Mouse (Mus musculus): ENCODE measurements around the gene U90926. TPM values are rescaled to one million over a fixed set of nuclear protein-coding genes. Genes with fewer than 3 reads are reported as not detected.
"Not testable (repeated sequence)": the region's sequence is repeated elsewhere in the genome, so short reads cannot be mapped to it uniquely, and the experiment has no call there.

U90926 gene
- polyA plus RNA-seq, 1 experiment from 2014 or later = not detected

- WGBS = 80% methylated on average over 4 of the region's 4 CpGs
These were observed 3.0 kb downstream of the U90926 start for GRCm38 (mm10) chr5:92212231-92212630.

GRCm38 (mm10) chr5:92210205-92210604 lies 5.0 kb downstream of the U90926 start:
- Histone ChIP-seq H3K9me3 (no peaks in the 10 kb centered on the region), H3K9ac (no peak overlapping the region), H3K4me1 (no peaks in the 10 kb centered on the region), H3K27ac (no peak overlapping the region), H3K4me3 (no peak overlapping the region), H3K4me2 (no peak overlapping the region), H3K27me3 (no peaks in the 10 kb centered on the region), H3K36me3 (no peaks in the 10 kb centered on the region; the same call in 1 of the 2 replicates)
- WGBS = 62% methylated on average over 8 of the region's 8 CpGs
- no peak for ATAC-seq (ENCODE audit: borderline replicate concordance, extremely low read depth, low FRiP score, low TSS enrichment)

More at GRCm38 (mm10) chr5:92212231-92212630, 3.0 kb downstream of the U90926 start:
- Histone ChIP-seq H3K36me3 (no peaks in the 10 kb centered on the region), H3K4me3 (no peak overlapping the region), H3K4me2 (no peak overlapping the region), H3K27ac (no peak overlapping the region), H3K9me3 (no peaks in the 10 kb centered on the region), H3K9ac (no peak overlapping the region), H3K27me3 (no peaks in the 10 kb centered on the region), H3K4me1 (no peaks in the 10 kb centered on the region)
- no peak for ATAC-seq (ENCODE audit: borderline replicate concordance, extremely low read depth, low FRiP score, low TSS enrichment)

GRCm38 (mm10) chr5:92206121-92206520 lies 9.1 kb downstream of the U90926 start:
- Histone ChIP-seq H3K4me3 (no peak overlapping the region), H3K9ac (no peak overlapping the region), H3K9me3 (no peaks in the 10 kb centered on the region), H3K27me3 (no peaks in the 10 kb centered on the region), H3K4me2 (no peak overlapping the region), H3K27ac (no peak overlapping the region), H3K4me1 (no peaks in the 10 kb centered on the region), H3K36me3 (peaks cover 17% of the 10 kb centered on the region)
- 90% methylated on average over 6 of the region's 6 CpGs for WGBS
- no peak for ATAC-seq (ENCODE audit: borderline replicate concordance, extremely low read depth, low FRiP score, low TSS enrichment)

GRCm38 (mm10) chr5:92205706-92206105 lies 9.5 kb downstream of the U90926 start:
- no peak for ATAC-seq (ENCODE audit: borderline replicate concordance, extremely low read depth, low FRiP score, low TSS enrichment)

GRCm38 (mm10) chr5:92205184-92205583 lies 10.0 kb downstream of the U90926 start:
- H3K4me2 ChIP-seq = no peak overlapping the region
- H3K4me3 ChIP-seq = no peak overlapping the region
- H3K4me1 ChIP-seq = no peaks in the 10 kb centered on the region
- no peaks in the 10 kb centered on the region for H3K27me3 ChIP-seq
- ATAC-seq (ENCODE audit: borderline replicate concordance, extremely low read depth, low FRiP score, low TSS enrichment) = no peak
- H3K9ac ChIP-seq = no peak overlapping the region
- peaks cover 24% of the 10 kb centered on the region for H3K36me3 ChIP-seq
- no peaks in the 10 kb centered on the region for H3K9me3 ChIP-seq
- 79% methylated on average over 7 of the region's 7 CpGs for WGBS
- no peak overlapping the region for H3K27ac ChIP-seq

More at GRCm38 (mm10) chr5:92205706-92206105, 9.5 kb downstream of the U90926 start:
- Histone ChIP-seq H3K4me2 (no peak overlapping the region), H3K9me3 (no peaks in the 10 kb centered on the region), H3K9ac (no peak overlapping the region), H3K27me3 (no peaks in the 10 kb centered on the region), H3K27ac (no peak overlapping the region), H3K4me3 (no peak overlapping the region), H3K36me3 (peaks cover 21% of the 10 kb centered on the region), H3K4me1 (no peaks in the 10 kb centered on the region)
- 86% methylated on average over 5 of the region's 5 CpGs for WGBS

GRCm38 (mm10) chr5:92204162-92205036 lies 10.8 kb downstream of the U90926 start:
- H3K27ac ChIP-seq = no peak overlapping the region
- H3K4me3 ChIP-seq = no peak overlapping the region
- ATAC-seq (ENCODE audit: borderline replicate concordance, extremely low read depth, low FRiP score, low TSS enrichment) = no peak
- no peaks in the 10 kb centered on the region for H3K9me3 ChIP-seq
- no peaks in the 10 kb centered on the region for H3K27me3 ChIP-seq
- H3K4me2 ChIP-seq = no peak overlapping the region
- no peak overlapping the region for H3K9ac ChIP-seq
- peaks cover 32% of the 10 kb centered on the region for H3K36me3 ChIP-seq
- 63% methylated on average over 6 of the region's 6 CpGs for WGBS
- no peaks in the 10 kb centered on the region for H3K4me1 ChIP-seq

GRCm38 (mm10) chr5:92198266-92198665 lies 16.9 kb downstream of the U90926 start:
- H3K9ac ChIP-seq = no peak overlapping the region
- H3K36me3 ChIP-seq = peaks cover 70% of the 10 kb centered on the region
- H3K4me1 ChIP-seq = no peaks in the 10 kb centered on the region
- ATAC-seq (ENCODE audit: borderline replicate concordance, extremely low read depth, low FRiP score, low TSS enrichment) = no peak
- H3K4me3 ChIP-seq = no peak overlapping the region
- H3K9me3 ChIP-seq = no peaks in the 10 kb centered on the region
- no peak overlapping the region for H3K4me2 ChIP-seq
- H3K27me3 ChIP-seq = no peaks in the 10 kb centered on the region
- H3K27ac ChIP-seq = no peak overlapping the region
- 77% methylated on average over 8 of the region's 8 CpGs for WGBS

GRCm38 (mm10) chr5:92196895-92197811 lies 18.1 kb downstream of the U90926 start:
- Histone ChIP-seq H3K4me2 (no peak overlapping the region), H3K9me3 (no peaks in the 10 kb centered on the region), H3K4me3 (no peak overlapping the region), H3K9ac (no peak overlapping the region), H3K27me3 (no peaks in the 10 kb centered on the region), H3K4me1 (no peaks in the 10 kb centered on the region), H3K36me3 (peaks cover 77% of the 10 kb centered on the region), H3K27ac (no peak overlapping the region)
- ATAC-seq (ENCODE audit: borderline replicate concordance, extremely low read depth, low FRiP score, low TSS enrichment) = no peak
- 86% methylated on average over 15 of the region's 15 CpGs for WGBS

GRCm38 (mm10) chr5:92195716-92196115 lies 19.5 kb downstream of the U90926 start:
- not testable (repeated sequence) for H3K9me3 ChIP-seq; H3K4me3 ChIP-seq; H3K4me2 ChIP-seq; H3K27me3 ChIP-seq; H3K27ac ChIP-seq; ATAC-seq (ENCODE audit: borderline replicate concordance, extremely low read depth, low FRiP score, low TSS enrichment); H3K9ac ChIP-seq; H3K4me1 ChIP-seq
- peaks cover 66% of the 10 kb centered on the region for H3K36me3 ChIP-seq
- WGBS = 58% methylated on average over 2 of the region's 2 CpGs

- no peak overlapping the region for H3K27ac ChIP-seq
- no peaks in the 10 kb centered on the region for H3K9me3 ChIP-seq
- H3K4me3 ChIP-seq = no peak overlapping the region
- H3K9ac ChIP-seq = no peak overlapping the region
- no peak overlapping the region for H3K4me2 ChIP-seq
- 92% methylated on average over 7 of the region's 7 CpGs for WGBS
- no peak for ATAC-seq (ENCODE audit: borderline replicate concordance, extremely low read depth, low FRiP score, low TSS enrichment)
- no peaks in the 10 kb centered on the region for H3K27me3 ChIP-seq
- peaks cover 61% of the 10 kb centered on the region for H3K36me3 ChIP-seq
- no peaks in the 10 kb centered on the region for H3K4me1 ChIP-seq
These were observed 26.2 kb downstream of the U90926 start for GRCm38 (mm10) chr5:92188881-92189483.

GRCm38 (mm10) chr5:92183071-92183830 lies 32.0 kb downstream of the U90926 start:
- H3K4me2 ChIP-seq = no peak overlapping the region
- H3K9ac ChIP-seq = no peak overlapping the region
- H3K36me3 ChIP-seq = peaks cover 55% of the 10 kb centered on the region
- no peaks in the 10 kb centered on the region for H3K9me3 ChIP-seq
- no peak for ATAC-seq (ENCODE audit: borderline replicate concordance, extremely low read depth, low FRiP score, low TSS enrichment)
- H3K4me3 ChIP-seq = no peak overlapping the region
- WGBS = 71% methylated on average over 8 of the region's 8 CpGs
- H3K4me1 ChIP-seq = no peaks in the 10 kb centered on the region
- no peak overlapping the region for H3K27ac ChIP-seq
- H3K27me3 ChIP-seq = no peaks in the 10 kb centered on the region

Measured in lung, embryonic 15.5 days (tissue).